Mouse (Mus musculus): Measurements from ENCODE around the gene Pdcd4. TPM values are rescaled to one million over a fixed set of nuclear protein-coding genes. Genes with fewer than 3 reads are reported as not detected.
"Not testable (repeated sequence)": the region's sequence is repeated elsewhere in the genome, so short reads cannot be mapped to it uniquely, and the experiment has no call there.

Gene Pdcd4
- polyA plus RNA-seq, 1 experiment from 2014 or later, result 37.9 TPM

GRCm38 (mm10) chr19:53945171-53946042 lies 53.4 kb downstream of the Pdcd4 start:
- Histone ChIP-seq H3K4me2 (ENCODE audit: low read depth, low read length) (peak overlapping the region; percentile 74), H3K4me3 (ENCODE audit: low read length) (peak overlapping the region; percentile 94), H3K9ac (ENCODE audit: low read length) (peak overlapping the region; percentile 97), H3K9me3 (replicated peaks; ENCODE audit: control insufficient read depth, low read length) (no peaks in the 10 kb centered on the region), H3K4me1 (ENCODE audit: control insufficient read depth, insufficient read depth, low read length) (peaks cover 15% of the 10 kb centered on the region), H3K27me3 (ENCODE audit: control insufficient read depth, insufficient read depth, low read length) (no peaks in the 10 kb centered on the region), H3K27ac (ENCODE audit: low read length) (peak overlapping the region; percentile 97), H3K36me3 (ENCODE audit: control insufficient read depth, insufficient read depth) (no peaks in the 10 kb centered on the region)
- peak; percentile 2; the same call in 1 of the 2 replicates for ATAC-seq (replicated peaks; ENCODE audit: extremely low read depth, insufficient read depth, low FRiP score)
- WGBS, result under 1% methylated on average over 60 of the region's 69 CpGs

- no peaks in the 10 kb centered on the region for H3K9me3 ChIP-seq (replicated peaks; ENCODE audit: control insufficient read depth, low read length)
- H3K36me3 ChIP-seq (ENCODE audit: control insufficient read depth, insufficient read depth), result 0 out of 2 replicates have a peak, but pooled peaks cover 2% of the 10 kb centered on the region
- no peak overlapping the region for H3K4me3 ChIP-seq (ENCODE audit: low read length)
- H3K27me3 ChIP-seq (ENCODE audit: control insufficient read depth, insufficient read depth, low read length), result no peaks in the 10 kb centered on the region
- peaks cover 6% of the 10 kb centered on the region for H3K4me1 ChIP-seq (ENCODE audit: control insufficient read depth, insufficient read depth, low read length)
- H3K4me2 ChIP-seq (ENCODE audit: low read depth, low read length), result no peak overlapping the region
- WGBS, result 84% methylated on average over 2 of the region's 2 CpGs
- no peak overlapping the region for H3K9ac ChIP-seq (ENCODE audit: low read length)
- no peak overlapping the region for H3K27ac ChIP-seq (ENCODE audit: low read length)
- ATAC-seq (replicated peaks; ENCODE audit: extremely low read depth, insufficient read depth, low FRiP score), result no peak
Measured at GRCm38 (mm10) chr19:53957513-53957912, 65.5 kb downstream of the Pdcd4 start.

GRCm38 (mm10) chr19:53962511-53962910 lies 70.5 kb downstream of the Pdcd4 start:
- Histone ChIP-seq H3K27me3 (ENCODE audit: control insufficient read depth, insufficient read depth, low read length) (no peaks in the 10 kb centered on the region), H3K4me2 (ENCODE audit: low read depth, low read length) (no peak overlapping the region), H3K9me3 (replicated peaks; ENCODE audit: control insufficient read depth, low read length) (no peaks in the 10 kb centered on the region), H3K27ac (ENCODE audit: low read length) (no peak overlapping the region), H3K4me1 (ENCODE audit: control insufficient read depth, insufficient read depth, low read length) (peaks cover 2% of the 10 kb centered on the region; the same call in 1 of the 2 replicates), H3K9ac (ENCODE audit: low read length) (no peak overlapping the region), H3K36me3 (ENCODE audit: control insufficient read depth, insufficient read depth) (0 out of 2 replicates have a peak, but pooled peaks cover 2% of the 10 kb centered on the region), H3K4me3 (ENCODE audit: low read length) (no peak overlapping the region)
- ATAC-seq (replicated peaks; ENCODE audit: extremely low read depth, insufficient read depth, low FRiP score), result no peak
- 86% methylated on average over 4 of the region's 4 CpGs for WGBS

DNA sequence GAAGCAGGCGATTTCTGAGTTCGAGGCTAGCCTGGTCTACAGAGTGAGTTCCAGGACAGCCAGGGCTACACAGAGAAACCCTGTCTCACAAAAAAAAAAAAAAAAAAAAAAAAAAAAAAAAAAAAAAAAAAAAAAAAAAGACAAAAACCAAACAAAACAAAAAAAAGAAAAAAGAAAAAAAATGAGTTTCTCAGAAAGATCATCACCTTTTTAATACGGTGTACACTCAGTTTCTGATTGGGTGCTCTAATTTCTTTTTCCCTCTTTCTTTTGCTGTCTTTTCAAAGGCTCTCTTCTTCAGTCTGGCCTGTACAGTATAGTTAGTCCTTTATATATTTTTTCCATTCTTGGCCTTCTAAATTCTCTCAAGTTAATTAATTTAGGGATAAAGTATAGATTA lies 72.3 kb downstream of the Pdcd4 start:
- not testable (repeated sequence) for H3K4me3 ChIP-seq (ENCODE audit: low read length); H3K4me2 ChIP-seq (ENCODE audit: low read depth, low read length); H3K36me3 ChIP-seq (ENCODE audit: control insufficient read depth, insufficient read depth); H3K27ac ChIP-seq (ENCODE audit: low read length); H3K4me1 ChIP-seq (ENCODE audit: control insufficient read depth, insufficient read depth, low read length); H3K27me3 ChIP-seq (ENCODE audit: control insufficient read depth, insufficient read depth, low read length); ATAC-seq (replicated peaks; ENCODE audit: extremely low read depth, insufficient read depth, low FRiP score); H3K9me3 ChIP-seq (replicated peaks; ENCODE audit: control insufficient read depth, low read length); H3K9ac ChIP-seq (ENCODE audit: low read length)
- WGBS, result 92% methylated on average over 3 of the region's 3 CpGs

DNA sequence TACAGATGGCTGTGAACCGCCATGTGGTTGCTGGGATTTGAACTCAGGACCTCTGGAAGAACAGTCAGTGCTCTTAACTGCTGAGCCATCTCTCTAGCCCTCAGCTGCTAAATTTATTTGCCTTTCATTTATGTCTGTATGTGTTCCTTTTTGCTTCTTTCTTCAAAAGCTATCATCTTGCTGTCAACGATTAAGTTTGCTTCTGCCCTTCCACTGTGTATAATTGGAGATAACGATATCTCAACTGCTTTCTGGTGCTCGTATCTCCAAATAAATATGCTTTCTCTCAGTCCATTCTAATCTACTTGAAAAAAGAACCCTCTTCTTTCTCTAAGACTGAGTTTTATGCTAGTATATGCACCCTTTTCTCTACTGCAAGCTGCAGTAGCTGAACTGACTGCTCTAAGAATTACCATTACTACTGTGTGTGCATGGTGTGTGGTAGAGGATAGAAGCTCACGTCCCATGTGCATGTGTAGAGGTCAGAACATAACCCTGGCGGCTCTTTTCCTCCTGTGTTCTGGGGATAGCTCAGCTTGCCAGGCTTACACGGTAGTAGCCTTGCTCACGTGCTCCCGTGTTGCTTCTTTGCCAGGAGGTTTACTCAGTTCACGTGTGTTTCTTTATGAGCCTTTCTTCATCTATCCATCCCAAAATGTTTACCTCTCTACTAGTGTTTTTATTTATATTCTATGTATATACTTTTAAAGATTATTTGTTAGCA lies 73.0 kb downstream of the Pdcd4 start:
- 0 out of 2 replicates have a peak, but pooled peaks cover 2% of the 10 kb centered on the region for H3K36me3 ChIP-seq (ENCODE audit: control insufficient read depth, insufficient read depth)
- ATAC-seq (replicated peaks; ENCODE audit: extremely low read depth, insufficient read depth, low FRiP score), result no peak
- no peak overlapping the region for H3K4me2 ChIP-seq (ENCODE audit: low read depth, low read length)
- no peak overlapping the region for H3K27ac ChIP-seq (ENCODE audit: low read length)
- H3K27me3 ChIP-seq (ENCODE audit: control insufficient read depth, insufficient read depth, low read length), result no peaks in the 10 kb centered on the region
- no peak overlapping the region for H3K9ac ChIP-seq (ENCODE audit: low read length)
- H3K4me3 ChIP-seq (ENCODE audit: low read length), result no peak overlapping the region
- WGBS, result 73% methylated on average over 10 of the region's 10 CpGs
- no peaks in the 10 kb centered on the region for H3K9me3 ChIP-seq (replicated peaks; ENCODE audit: control insufficient read depth, low read length)
- H3K4me1 ChIP-seq (ENCODE audit: control insufficient read depth, insufficient read depth, low read length), result peaks cover 2% of the 10 kb centered on the region; the same call in 1 of the 2 replicates

DNA sequence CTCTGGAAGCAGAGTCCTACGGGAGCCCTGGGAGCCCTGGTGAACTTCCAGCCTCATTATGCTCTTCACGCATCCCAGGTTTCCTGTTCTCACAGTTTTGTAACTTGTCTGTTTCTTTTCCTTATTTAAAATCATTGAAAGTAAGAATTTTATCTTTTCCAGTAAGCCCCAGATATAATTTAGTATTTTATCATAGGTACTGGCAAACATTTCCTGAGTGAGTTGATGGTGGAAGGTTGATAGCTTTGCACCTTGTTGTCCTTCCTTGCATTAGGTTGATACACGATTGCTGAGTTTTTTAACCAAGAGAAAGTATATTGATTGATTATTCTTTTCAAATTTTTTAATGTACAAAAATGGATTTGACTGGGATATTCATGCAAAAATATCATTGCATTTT lies 77.2 kb downstream of the Pdcd4 start:
- Histone ChIP-seq H3K4me2 (ENCODE audit: low read depth, low read length) (no peak overlapping the region), H3K4me3 (ENCODE audit: low read length) (no peak overlapping the region), H3K9me3 (replicated peaks; ENCODE audit: control insufficient read depth, low read length) (no peaks in the 10 kb centered on the region), H3K9ac (ENCODE audit: low read length) (no peak overlapping the region), H3K36me3 (ENCODE audit: control insufficient read depth, insufficient read depth) (no peaks in the 10 kb centered on the region), H3K4me1 (ENCODE audit: control insufficient read depth, insufficient read depth, low read length) (peaks cover 2% of the 10 kb centered on the region; the same call in 1 of the 2 replicates), H3K27ac (ENCODE audit: low read length) (no peak overlapping the region), H3K27me3 (ENCODE audit: control insufficient read depth, insufficient read depth, low read length) (no peaks in the 10 kb centered on the region)
- WGBS, result 87% methylated on average over 3 of the region's 3 CpGs
- no peak for ATAC-seq (replicated peaks; ENCODE audit: extremely low read depth, insufficient read depth, low FRiP score)

DNA sequence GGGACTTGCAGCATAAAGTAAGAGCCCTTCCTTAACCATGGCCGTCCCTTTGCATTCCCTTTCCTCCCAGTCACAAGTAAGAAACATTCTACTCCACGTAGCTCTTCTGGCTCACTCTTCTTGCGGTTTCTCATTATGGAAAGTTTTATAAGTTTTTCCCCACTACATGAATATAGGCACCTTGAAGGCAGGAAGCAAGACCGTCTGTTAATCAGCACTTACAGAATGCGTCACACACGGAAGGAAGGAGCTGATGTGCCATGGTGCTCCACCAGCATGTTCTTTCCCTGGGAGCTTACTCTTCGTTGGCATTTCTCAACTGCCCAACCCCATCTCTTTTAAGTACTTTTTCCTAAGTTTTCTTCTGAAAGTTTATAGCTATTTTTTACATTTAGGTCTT lies 79.9 kb downstream of the Pdcd4 start:
- H3K27me3 ChIP-seq (ENCODE audit: control insufficient read depth, insufficient read depth, low read length), result no peaks in the 10 kb centered on the region
- H3K27ac ChIP-seq (ENCODE audit: low read length), result peak overlapping the region; percentile 0; the same call in 1 of the 2 replicates
- H3K4me2 ChIP-seq (ENCODE audit: low read depth, low read length), result no peak overlapping the region
- no peak overlapping the region for H3K4me3 ChIP-seq (ENCODE audit: low read length)
- no peaks in the 10 kb centered on the region for H3K4me1 ChIP-seq (ENCODE audit: control insufficient read depth, insufficient read depth, low read length)
- peaks cover 5% of the 10 kb centered on the region for H3K36me3 ChIP-seq (ENCODE audit: control insufficient read depth, insufficient read depth)
- no peak for ATAC-seq (replicated peaks; ENCODE audit: extremely low read depth, insufficient read depth, low FRiP score)
- H3K9ac ChIP-seq (ENCODE audit: low read length), result no peak overlapping the region
- peaks cover 5% of the 10 kb centered on the region for H3K9me3 ChIP-seq (replicated peaks; ENCODE audit: control insufficient read depth, low read length)
- 61% methylated on average over 7 of the region's 7 CpGs for WGBS

DNA sequence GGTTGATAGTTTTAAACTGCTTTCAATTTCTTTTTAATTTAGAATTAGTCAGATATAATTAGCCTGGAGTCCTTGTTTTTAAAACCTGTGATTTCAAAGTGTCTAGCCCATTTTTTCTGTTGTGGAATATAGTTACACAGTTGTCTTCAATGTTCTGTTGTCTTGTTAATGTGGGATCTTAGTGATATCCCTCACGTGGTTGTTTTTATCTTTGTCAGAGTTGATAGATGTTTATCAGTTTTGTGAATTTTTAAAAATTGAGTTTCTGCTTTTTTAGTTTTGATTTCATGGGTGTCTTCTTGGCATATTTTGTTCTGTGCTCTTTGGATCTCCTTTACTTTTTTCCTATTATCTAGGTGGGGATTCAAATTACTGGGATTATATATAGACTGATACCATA lies 81.6 kb downstream of the Pdcd4 start:
- WGBS, result 74% methylated on average over 1 of the region's 1 CpGs
- H3K36me3 ChIP-seq (ENCODE audit: control insufficient read depth, insufficient read depth), result peaks cover 8% of the 10 kb centered on the region

More for the DNA sequence above, 81.6 kb downstream of the Pdcd4 start:
- H3K9me3 ChIP-seq (replicated peaks; ENCODE audit: control insufficient read depth, low read length), result peaks cover 8% of the 10 kb centered on the region
- no peak overlapping the region for H3K4me2 ChIP-seq (ENCODE audit: low read depth, low read length)
- H3K9ac ChIP-seq (ENCODE audit: low read length), result no peak overlapping the region
- no peak overlapping the region for H3K27ac ChIP-seq (ENCODE audit: low read length)
- H3K4me1 ChIP-seq (ENCODE audit: control insufficient read depth, insufficient read depth, low read length), result no peaks in the 10 kb centered on the region
- no peak overlapping the region for H3K4me3 ChIP-seq (ENCODE audit: low read length)
- no peak for ATAC-seq (replicated peaks; ENCODE audit: extremely low read depth, insufficient read depth, low FRiP score)
- H3K27me3 ChIP-seq (ENCODE audit: control insufficient read depth, insufficient read depth, low read length), result no peaks in the 10 kb centered on the region

Data from heart, embryonic 16.5 days (tissue).